Mouse (Mus musculus) left cerebral cortex, postnatal 10 days (tissue): ENCODE data around the gene Atp8a2. TPM values are rescaled to one million over a fixed set of nuclear protein-coding genes. Genes with fewer than 3 reads are reported as not detected.
A peak's percentile ranks its signal among the peaks of the same experiment; 100 is the strongest.
"Not testable (repeated sequence)": the region's sequence is repeated elsewhere in the genome, so short reads cannot be mapped to it uniquely, and the experiment has no call there.

Experiments
- DNase-seq, 2 experiments: peaks; one replicate each; pipeline ENCODE4 v3.0.0; 2021 to 2022; ENCODE audit warnings: low spot score in 2 of 2, mixed read lengths in 1 of 2; ENCODE audit errors: extremely low spot score in 1 of 2
- intact Hi-C: fragments of 180-260 bp; cut with DNase I; formaldehyde crosslinking; loops from one replicate; pipeline ENCODE4 v1.15.1; 2025
- total RNA-seq, 2 experiments: library from RNA; stranded (reverse); gene quantifications; 2 replicates each; pipeline ENCODE4 v1.2.3; 2021

Gene Atp8a2
- total RNA-seq, 2 experiments from 2014 or later, result 80.4 to 81.2 TPM

GRCm38 (mm10) chr14:59942864-59943611 is 253.9 kb downstream of the Atp8a2 start:
- peak; percentile 71 to 86 for DNase-seq
- intact Hi-C loops, result loop anchor here (2.0 kb wide), 1 partner anchor 330 kb away; no protein-coding TSS in a partner anchor

- intact Hi-C loops, result loop anchor here (2.0 kb wide), 1 partner anchor 329 kb away; no protein-coding TSS in a partner anchor
- no peak for DNase-seq
Observed at GRCm38 (mm10) chr14:59942199-59942598, 254.8 kb downstream of the Atp8a2 start.

- intact Hi-C loops, result no loop called here
- DNase-seq, result no peak
Observed at GRCm38 (mm10) chr14:59932355-59932754, 264.6 kb downstream of the Atp8a2 start.

GRCm38 (mm10) chr14:59931412-59932058 is 265.4 kb downstream of the Atp8a2 start:
- intact Hi-C loops, result no loop called here

GRCm38 (mm10) chr14:59929190-59929589 is 267.8 kb downstream of the Atp8a2 start:
- intact Hi-C loops, result not testable (repeated sequence)

More at GRCm38 (mm10) chr14:59931412-59932058, 265.4 kb downstream of the Atp8a2 start:
- no peak for DNase-seq

GRCm38 (mm10) chr14:59928781-59929180 is 268.2 kb downstream of the Atp8a2 start:
- intact Hi-C loops, result no loop called here
- no peak for DNase-seq

More at GRCm38 (mm10) chr14:59929190-59929589, 267.8 kb downstream of the Atp8a2 start:
- DNase-seq, result not testable (repeated sequence)

GRCm38 (mm10) chr14:59927804-59928203 is 269.2 kb downstream of the Atp8a2 start:
- no peak for DNase-seq
- intact Hi-C loops, result no loop called here

- intact Hi-C loops, result no loop called here
- DNase-seq, result no peak
Observed at GRCm38 (mm10) chr14:59919865-59920264, 277.1 kb downstream of the Atp8a2 start.

- intact Hi-C loops, result no loop called here
- DNase-seq, result no peak
Observed at GRCm38 (mm10) chr14:59903484-59904130, 293.4 kb downstream of the Atp8a2 start.

GRCm38 (mm10) chr14:59893971-59894370 is 303.0 kb downstream of the Atp8a2 start:
- intact Hi-C loops, result no loop called here
- DNase-seq, result no peak

GRCm38 (mm10) chr14:59892084-59892483 is 304.9 kb downstream of the Atp8a2 start:
- intact Hi-C loops, result no loop called here
- DNase-seq, result no peak

GRCm38 (mm10) chr14:59891491-59891890 is 305.5 kb downstream of the Atp8a2 start:
- no peak for DNase-seq
- intact Hi-C loops, result no loop called here

GRCm38 (mm10) chr14:59890818-59891217 is 306.2 kb downstream of the Atp8a2 start:
- intact Hi-C loops, result no loop called here
- DNase-seq, result no peak

- no peak for DNase-seq
- intact Hi-C loops, result no loop called here
Observed at GRCm38 (mm10) chr14:59890107-59890506, 306.9 kb downstream of the Atp8a2 start.

- DNase-seq, result no peak
- intact Hi-C loops, result no loop called here
Observed at GRCm38 (mm10) chr14:59888446-59888845, 308.5 kb downstream of the Atp8a2 start.

- no peak for DNase-seq
- intact Hi-C loops, result no loop called here
Observed at GRCm38 (mm10) chr14:59888046-59888445, 308.9 kb downstream of the Atp8a2 start.

- DNase-seq, result peak; percentile 47 to 52
- intact Hi-C loops, result no loop called here
Observed at GRCm38 (mm10) chr14:59887061-59887861, 309.7 kb downstream of the Atp8a2 start.

- no peak for DNase-seq
- intact Hi-C loops, result no loop called here
Observed at GRCm38 (mm10) chr14:59883517-59884069, 313.4 kb downstream of the Atp8a2 start.

GRCm38 (mm10) chr14:59880829-59881228 is 316.1 kb downstream of the Atp8a2 start:
- intact Hi-C loops, result no loop called here
- no peak for DNase-seq
